Mouse (Mus musculus): ENCODE data around the gene Dmrtb1. TPM values are rescaled to one million over a fixed set of nuclear protein-coding genes. Genes with fewer than 3 reads are reported as not detected.

Dmrtb1 gene
- polyA plus RNA-seq, 1 experiment from 2014 or later, result not detected

- H3K4me2 ChIP-seq (ENCODE audit: low read depth, low read length), result no peak overlapping the region
- H3K27ac ChIP-seq (ENCODE audit: low read length), result no peak overlapping the region
- ATAC-seq (ENCODE audit: low read depth), result no peak
- H3K9ac ChIP-seq (ENCODE audit: low read length), result no peak overlapping the region
- H3K4me1 ChIP-seq (replicated peaks; ENCODE audit: control insufficient read depth, insufficient read depth, low read length), result no peaks in the 10 kb centered on the region; the same call in 1 of the 2 replicates
- H3K27me3 ChIP-seq (ENCODE audit: control insufficient read depth, insufficient read depth, low read depth, low read length), result no peaks in the 10 kb centered on the region; the same call in 1 of the 2 replicates
- WGBS, result 66% methylated on average over 5 of the region's 5 CpGs
- no peaks in the 10 kb centered on the region for H3K9me3 ChIP-seq (ENCODE audit: control insufficient read depth, low read length)
- H3K4me3 ChIP-seq (ENCODE audit: low read length), result no peak overlapping the region
- no peaks in the 10 kb centered on the region for H3K36me3 ChIP-seq (ENCODE audit: control insufficient read depth, insufficient read depth, low read length)
Measured at GRCm38 (mm10) chr4:107670731-107671130, 13.3 kb downstream of the Dmrtb1 start.

- no peaks in the 10 kb centered on the region; the same call in 1 of the 2 replicates for H3K27me3 ChIP-seq (ENCODE audit: control insufficient read depth, insufficient read depth, low read depth, low read length)
- no peak overlapping the region for H3K4me2 ChIP-seq (ENCODE audit: low read depth, low read length)
- no peaks in the 10 kb centered on the region for H3K9me3 ChIP-seq (ENCODE audit: control insufficient read depth, low read length)
- 82% methylated on average over 2 of the region's 2 CpGs for WGBS
- no peak overlapping the region for H3K27ac ChIP-seq (ENCODE audit: low read length)
- H3K4me1 ChIP-seq (replicated peaks; ENCODE audit: control insufficient read depth, insufficient read depth, low read length), result no peaks in the 10 kb centered on the region
- no peak for ATAC-seq (ENCODE audit: low read depth)
- no peak overlapping the region for H3K4me3 ChIP-seq (ENCODE audit: low read length)
- H3K36me3 ChIP-seq (ENCODE audit: control insufficient read depth, insufficient read depth, low read length), result no peaks in the 10 kb centered on the region
- H3K9ac ChIP-seq (ENCODE audit: low read length), result no peak overlapping the region
Measured at GRCm38 (mm10) chr4:107668514-107668913, 15.5 kb downstream of the Dmrtb1 start.

- H3K4me2 ChIP-seq (ENCODE audit: low read depth, low read length), result no peak overlapping the region
Measured at GRCm38 (mm10) chr4:107660649-107661048, 23.4 kb downstream of the Dmrtb1 start.

GRCm38 (mm10) chr4:107653280-107653643, 30.8 kb downstream of the Dmrtb1 start:
- H3K4me3 ChIP-seq (ENCODE audit: low read length), result no peak overlapping the region
- no peak overlapping the region for H3K27ac ChIP-seq (ENCODE audit: low read length)
- no peak overlapping the region for H3K9ac ChIP-seq (ENCODE audit: low read length)
- H3K4me2 ChIP-seq (ENCODE audit: low read depth, low read length), result no peak overlapping the region
- no peak for ATAC-seq (ENCODE audit: low read depth)
- 64% methylated on average over 5 of the region's 5 CpGs for whole genome bisulfite sequencing
- no peaks in the 10 kb centered on the region for H3K9me3 ChIP-seq (ENCODE audit: control insufficient read depth, low read length)
- 0 out of 2 replicates have a peak, but pooled peaks cover 2% of the 10 kb centered on the region for H3K4me1 ChIP-seq (replicated peaks; ENCODE audit: control insufficient read depth, insufficient read depth, low read length)
- H3K36me3 ChIP-seq (ENCODE audit: control insufficient read depth, insufficient read depth, low read length), result no peaks in the 10 kb centered on the region
- no peaks in the 10 kb centered on the region for H3K27me3 ChIP-seq (ENCODE audit: control insufficient read depth, insufficient read depth, low read depth, low read length)

More at GRCm38 (mm10) chr4:107660649-107661048, 23.4 kb downstream of the Dmrtb1 start:
- Histone ChIP-seq H3K4me1 (replicated peaks; ENCODE audit: control insufficient read depth, insufficient read depth, low read length) (no peaks in the 10 kb centered on the region), H3K36me3 (ENCODE audit: control insufficient read depth, insufficient read depth, low read length) (no peaks in the 10 kb centered on the region), H3K27me3 (ENCODE audit: control insufficient read depth, insufficient read depth, low read depth, low read length) (no peaks in the 10 kb centered on the region), H3K9ac (ENCODE audit: low read length) (no peak overlapping the region), H3K9me3 (ENCODE audit: control insufficient read depth, low read length) (no peaks in the 10 kb centered on the region), H3K4me3 (ENCODE audit: low read length) (no peak overlapping the region), H3K27ac (ENCODE audit: low read length) (no peak overlapping the region)
- 82% methylated on average over 11 of the region's 11 CpGs for WGBS
- ATAC-seq (ENCODE audit: low read depth), result no peak

- Histone ChIP-seq H3K36me3 (ENCODE audit: control insufficient read depth, insufficient read depth, low read length) (no peaks in the 10 kb centered on the region), H3K4me1 (replicated peaks; ENCODE audit: control insufficient read depth, insufficient read depth, low read length) (0 out of 2 replicates have a peak, but pooled peaks cover 2% of the 10 kb centered on the region), H3K9me3 (ENCODE audit: control insufficient read depth, low read length) (no peaks in the 10 kb centered on the region), H3K4me2 (ENCODE audit: low read depth, low read length) (no peak overlapping the region), H3K4me3 (ENCODE audit: low read length) (no peak overlapping the region), H3K27ac (ENCODE audit: low read length) (no peak overlapping the region), H3K27me3 (ENCODE audit: control insufficient read depth, insufficient read depth, low read depth, low read length) (no peaks in the 10 kb centered on the region), H3K9ac (ENCODE audit: low read length) (no peak overlapping the region)
- peak; percentile 81 for ATAC-seq (ENCODE audit: low read depth)
- 9% methylated on average over 7 of the region's 7 CpGs for WGBS
Measured at GRCm38 (mm10) chr4:107652598-107653279, 31.3 kb downstream of the Dmrtb1 start.

GRCm38 (mm10) chr4:107651021-107651496, 33.0 kb downstream of the Dmrtb1 start:
- WGBS, result 28% methylated on average over 12 of the region's 12 CpGs
- Histone ChIP-seq H3K4me1 (replicated peaks; ENCODE audit: control insufficient read depth, insufficient read depth, low read length) (0 out of 2 replicates have a peak, but pooled peaks cover 2% of the 10 kb centered on the region), H3K4me2 (ENCODE audit: low read depth, low read length) (no peak overlapping the region), H3K9ac (ENCODE audit: low read length) (no peak overlapping the region), H3K4me3 (ENCODE audit: low read length) (no peak overlapping the region), H3K27ac (ENCODE audit: low read length) (no peak overlapping the region), H3K9me3 (ENCODE audit: control insufficient read depth, low read length) (no peaks in the 10 kb centered on the region), H3K27me3 (ENCODE audit: control insufficient read depth, insufficient read depth, low read depth, low read length) (no peaks in the 10 kb centered on the region), H3K36me3 (ENCODE audit: control insufficient read depth, insufficient read depth, low read length) (no peaks in the 10 kb centered on the region)
- no peak for ATAC-seq (ENCODE audit: low read depth)

GRCm38 (mm10) chr4:107648959-107649485, 35.0 kb downstream of the Dmrtb1 start:
- Histone ChIP-seq H3K27ac (ENCODE audit: low read length) (no peak overlapping the region), H3K4me3 (ENCODE audit: low read length) (no peak overlapping the region), H3K4me1 (replicated peaks; ENCODE audit: control insufficient read depth, insufficient read depth, low read length) (0 out of 2 replicates have a peak, but pooled peaks cover 2% of the 10 kb centered on the region), H3K27me3 (ENCODE audit: control insufficient read depth, insufficient read depth, low read depth, low read length) (no peaks in the 10 kb centered on the region), H3K9ac (ENCODE audit: low read length) (no peak overlapping the region), H3K36me3 (ENCODE audit: control insufficient read depth, insufficient read depth, low read length) (no peaks in the 10 kb centered on the region), H3K4me2 (ENCODE audit: low read depth, low read length) (no peak overlapping the region), H3K9me3 (ENCODE audit: control insufficient read depth, low read length) (no peaks in the 10 kb centered on the region)
- 46% methylated on average over 5 of the region's 5 CpGs for WGBS
- ATAC-seq (ENCODE audit: low read depth), result peak; percentile 72

GRCm38 (mm10) chr4:107641624-107642023, 42.4 kb downstream of the Dmrtb1 start:
- no peak overlapping the region for H3K4me3 ChIP-seq (ENCODE audit: low read length)
- H3K4me2 ChIP-seq (ENCODE audit: low read depth, low read length), result no peak overlapping the region
- no peaks in the 10 kb centered on the region for H3K36me3 ChIP-seq (ENCODE audit: control insufficient read depth, insufficient read depth, low read length)
- H3K27ac ChIP-seq (ENCODE audit: low read length), result no peak overlapping the region
- 39% methylated on average over 4 of the region's 4 CpGs for WGBS
- peak; percentile 59; the same call in 1 of the 2 replicates for ATAC-seq (ENCODE audit: low read depth)
- no peaks in the 10 kb centered on the region for H3K9me3 ChIP-seq (ENCODE audit: control insufficient read depth, low read length)
- H3K27me3 ChIP-seq (ENCODE audit: control insufficient read depth, insufficient read depth, low read depth, low read length), result no peaks in the 10 kb centered on the region
- H3K9ac ChIP-seq (ENCODE audit: low read length), result no peak overlapping the region
- no peaks in the 10 kb centered on the region; the same call in 1 of the 2 replicates for H3K4me1 ChIP-seq (replicated peaks; ENCODE audit: control insufficient read depth, insufficient read depth, low read length)

GRCm38 (mm10) chr4:107638303-107638702, 45.7 kb downstream of the Dmrtb1 start:
- Histone ChIP-seq H3K4me2 (ENCODE audit: low read depth, low read length) (no peak overlapping the region), H3K27ac (ENCODE audit: low read length) (no peak overlapping the region), H3K27me3 (ENCODE audit: control insufficient read depth, insufficient read depth, low read depth, low read length) (no peaks in the 10 kb centered on the region), H3K9ac (ENCODE audit: low read length) (no peak overlapping the region), H3K9me3 (ENCODE audit: control insufficient read depth, low read length) (no peaks in the 10 kb centered on the region), H3K4me3 (ENCODE audit: low read length) (no peak overlapping the region), H3K36me3 (ENCODE audit: control insufficient read depth, insufficient read depth, low read length) (no peaks in the 10 kb centered on the region), H3K4me1 (replicated peaks; ENCODE audit: control insufficient read depth, insufficient read depth, low read length) (no peaks in the 10 kb centered on the region; the same call in 1 of the 2 replicates)
- WGBS, result 75% methylated on average over 10 of the region's 10 CpGs
- ATAC-seq (ENCODE audit: low read depth), result no peak

Data from lung, embryonic 16.5 days (tissue).